Mouse (Mus musculus): ENCODE measurements around the gene Cetn4. TPM values are rescaled to one million over a fixed set of nuclear protein-coding genes. Genes with fewer than 3 reads are reported as not detected.

Cetn4 gene
- total RNA-seq, 1 experiment from 2014 or later: 5.9 TPM

- no peak for ATAC-seq (replicated peaks in 1 of 2; ENCODE audit: insufficient read depth in 1 of 2, low FRiP score in 2 of 2, low TSS enrichment in 1 of 2, low read depth in 1 of 2, poor library complexity in 2 of 2, severe bottlenecking in 2 of 2)
Observed at GRCm38 (mm10) chr3:37316233-37316632, 3.7 kb upstream of the Cetn4 start.

GRCm38 (mm10) chr3:37313371-37313770, 863 bp upstream of the Cetn4 start:
- peak in 1 of 2 experiments; percentile 35; a peak in 1 of 4 replicates for ATAC-seq (replicated peaks in 1 of 2; ENCODE audit: insufficient read depth in 1 of 2, low FRiP score in 2 of 2, low TSS enrichment in 1 of 2, low read depth in 1 of 2, poor library complexity in 2 of 2, severe bottlenecking in 2 of 2)

- peak; percentile 38 to 39 for ATAC-seq (replicated peaks in 1 of 2; ENCODE audit: insufficient read depth in 1 of 2, low FRiP score in 2 of 2, low TSS enrichment in 1 of 2, low read depth in 1 of 2, poor library complexity in 2 of 2, severe bottlenecking in 2 of 2)
Observed at GRCm38 (mm10) chr3:37311897-37312369, 575 bp downstream of the Cetn4 start.

GRCm38 (mm10) chr3:37303392-37304139, 8.9 kb downstream of the Cetn4 start:
- no peak for ATAC-seq (replicated peaks in 1 of 2; ENCODE audit: insufficient read depth in 1 of 2, low FRiP score in 2 of 2, low TSS enrichment in 1 of 2, low read depth in 1 of 2, poor library complexity in 2 of 2, severe bottlenecking in 2 of 2)

- peak; percentile 83 to 92 for ATAC-seq (replicated peaks in 1 of 2; ENCODE audit: insufficient read depth in 1 of 2, low FRiP score in 2 of 2, low TSS enrichment in 1 of 2, low read depth in 1 of 2, poor library complexity in 2 of 2, severe bottlenecking in 2 of 2)
Observed at GRCm38 (mm10) chr3:37302685-37303084, 9.8 kb downstream of the Cetn4 start.

- no peak for ATAC-seq (replicated peaks in 1 of 2; ENCODE audit: insufficient read depth in 1 of 2, low FRiP score in 2 of 2, low TSS enrichment in 1 of 2, low read depth in 1 of 2, poor library complexity in 2 of 2, severe bottlenecking in 2 of 2)
Observed at GRCm38 (mm10) chr3:37299470-37299869, 13.0 kb downstream of the Cetn4 start.

GRCm38 (mm10) chr3:37292654-37293053, 19.9 kb downstream of the Cetn4 start:
- ATAC-seq (replicated peaks in 1 of 2; ENCODE audit: insufficient read depth in 1 of 2, low FRiP score in 2 of 2, low TSS enrichment in 1 of 2, low read depth in 1 of 2, poor library complexity in 2 of 2, severe bottlenecking in 2 of 2): no peak

GRCm38 (mm10) chr3:37291929-37292328, 20.6 kb downstream of the Cetn4 start:
- no peak for ATAC-seq (replicated peaks in 1 of 2; ENCODE audit: insufficient read depth in 1 of 2, low FRiP score in 2 of 2, low TSS enrichment in 1 of 2, low read depth in 1 of 2, poor library complexity in 2 of 2, severe bottlenecking in 2 of 2)

GRCm38 (mm10) chr3:37290881-37291541, 21.5 kb downstream of the Cetn4 start:
- no peak for ATAC-seq (replicated peaks in 1 of 2; ENCODE audit: insufficient read depth in 1 of 2, low FRiP score in 2 of 2, low TSS enrichment in 1 of 2, low read depth in 1 of 2, poor library complexity in 2 of 2, severe bottlenecking in 2 of 2)

- ATAC-seq (replicated peaks in 1 of 2; ENCODE audit: insufficient read depth in 1 of 2, low FRiP score in 2 of 2, low TSS enrichment in 1 of 2, low read depth in 1 of 2, poor library complexity in 2 of 2, severe bottlenecking in 2 of 2): no peak
Observed at GRCm38 (mm10) chr3:37289237-37289636, 23.3 kb downstream of the Cetn4 start.

GRCm38 (mm10) chr3:37283234-37283633, 29.3 kb downstream of the Cetn4 start:
- no peak for ATAC-seq (replicated peaks in 1 of 2; ENCODE audit: insufficient read depth in 1 of 2, low FRiP score in 2 of 2, low TSS enrichment in 1 of 2, low read depth in 1 of 2, poor library complexity in 2 of 2, severe bottlenecking in 2 of 2)

- no peak for ATAC-seq (replicated peaks in 1 of 2; ENCODE audit: insufficient read depth in 1 of 2, low FRiP score in 2 of 2, low TSS enrichment in 1 of 2, low read depth in 1 of 2, poor library complexity in 2 of 2, severe bottlenecking in 2 of 2)
Observed at GRCm38 (mm10) chr3:37282299-37282922, 30.1 kb downstream of the Cetn4 start.

GRCm38 (mm10) chr3:37280871-37281270, 31.6 kb downstream of the Cetn4 start:
- ATAC-seq (replicated peaks in 1 of 2; ENCODE audit: insufficient read depth in 1 of 2, low FRiP score in 2 of 2, low TSS enrichment in 1 of 2, low read depth in 1 of 2, poor library complexity in 2 of 2, severe bottlenecking in 2 of 2): peak; percentile 86 to 88

GRCm38 (mm10) chr3:37280221-37280620, 32.3 kb downstream of the Cetn4 start:
- ATAC-seq (replicated peaks in 1 of 2; ENCODE audit: insufficient read depth in 1 of 2, low FRiP score in 2 of 2, low TSS enrichment in 1 of 2, low read depth in 1 of 2, poor library complexity in 2 of 2, severe bottlenecking in 2 of 2): no peak

GRCm38 (mm10) chr3:37274661-37275060, 37.8 kb downstream of the Cetn4 start:
- no peak for ATAC-seq (replicated peaks in 1 of 2; ENCODE audit: insufficient read depth in 1 of 2, low FRiP score in 2 of 2, low TSS enrichment in 1 of 2, low read depth in 1 of 2, poor library complexity in 2 of 2, severe bottlenecking in 2 of 2)

- ATAC-seq (replicated peaks in 1 of 2; ENCODE audit: insufficient read depth in 1 of 2, low FRiP score in 2 of 2, low TSS enrichment in 1 of 2, low read depth in 1 of 2, poor library complexity in 2 of 2, severe bottlenecking in 2 of 2): no peak
Observed at GRCm38 (mm10) chr3:37273092-37273491, 39.4 kb downstream of the Cetn4 start.

GRCm38 (mm10) chr3:37271209-37271608, 41.3 kb downstream of the Cetn4 start:
- ATAC-seq (replicated peaks in 1 of 2; ENCODE audit: insufficient read depth in 1 of 2, low FRiP score in 2 of 2, low TSS enrichment in 1 of 2, low read depth in 1 of 2, poor library complexity in 2 of 2, severe bottlenecking in 2 of 2): peak; percentile 76

- no peak for ATAC-seq (replicated peaks in 1 of 2; ENCODE audit: insufficient read depth in 1 of 2, low FRiP score in 2 of 2, low TSS enrichment in 1 of 2, low read depth in 1 of 2, poor library complexity in 2 of 2, severe bottlenecking in 2 of 2)
Observed at GRCm38 (mm10) chr3:37269926-37270325, 42.6 kb downstream of the Cetn4 start.
